Mouse (Mus musculus): ENCODE results near the gene Nr3c2. TPM values are rescaled to one million over a fixed set of nuclear protein-coding genes. Genes with fewer than 3 reads are reported as not detected.

Gene Nr3c2
- polyA plus RNA-seq, 1 experiment = 1.2 TPM

DNA sequence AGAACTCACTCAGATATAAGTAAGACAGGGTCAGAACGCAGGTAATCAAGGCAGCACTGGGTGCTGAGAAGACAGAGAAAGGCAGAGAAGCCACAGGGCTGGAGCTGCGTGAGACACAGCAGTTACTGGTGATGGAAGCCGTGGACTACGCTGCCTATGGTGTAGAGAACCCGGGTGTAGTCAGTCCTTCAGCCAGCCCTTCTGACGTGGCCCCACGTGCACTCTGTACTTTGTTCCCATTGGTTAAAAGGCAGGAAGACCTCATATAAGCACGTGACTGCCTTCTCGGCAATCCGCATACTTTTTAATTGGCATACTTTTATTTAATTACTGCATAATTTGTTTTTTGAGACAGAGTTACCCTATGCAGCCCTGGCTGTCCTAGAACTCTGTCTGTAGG lies 198.9 kb downstream of the Nr3c2 start:
- H3K4me1 ChIP-seq (ENCODE audit: control insufficient read depth, insufficient read depth, low read length) = no peaks in the 10 kb centered on the region
- no peak for TF ChIP-seq CTCF (IDR thresholded peaks at IDR 0.05; ENCODE audit: low read depth, low read length)
- TF ChIP-seq EP300 (IDR thresholded peaks at IDR 0.05; ENCODE audit: insufficient read depth, low read depth, low read length) = no peak
- no peak for TF ChIP-seq POLR2A (IDR thresholded peaks at IDR 0.05; ENCODE audit: insufficient read depth, low read length)
- no peak overlapping the region for H3K9ac ChIP-seq (ENCODE audit: low read depth, poor library complexity, severe bottlenecking)
- no peak overlapping the region for H3K27ac ChIP-seq (ENCODE audit: insufficient read depth, low read length)
- no peak overlapping the region for H3K4me3 ChIP-seq (ENCODE audit: low read depth, low read length)
- H3K36me3 ChIP-seq (ENCODE audit: control insufficient read depth, insufficient read depth, low read length, poor library complexity, severe bottlenecking) = no peaks in the 10 kb centered on the region
- no peaks in the 10 kb centered on the region; the same call in 1 of the 2 replicates for H3K9me3 ChIP-seq (replicated peaks; ENCODE audit: control insufficient read depth, insufficient read depth, low read length, poor library complexity, severe bottlenecking)
- no peaks in the 10 kb centered on the region for H3K27me3 ChIP-seq (ENCODE audit: control insufficient read depth, insufficient read depth, low read length, poor library complexity, severe bottlenecking)

- Histone ChIP-seq H3K27ac (ENCODE audit: insufficient read depth, low read length) (no peak overlapping the region), H3K9me3 (replicated peaks; ENCODE audit: control insufficient read depth, insufficient read depth, low read length, poor library complexity, severe bottlenecking) (no peaks in the 10 kb centered on the region; the same call in 1 of the 2 replicates), H3K4me1 (ENCODE audit: control insufficient read depth, insufficient read depth, low read length) (no peaks in the 10 kb centered on the region), H3K27me3 (ENCODE audit: control insufficient read depth, insufficient read depth, low read length, poor library complexity, severe bottlenecking) (no peaks in the 10 kb centered on the region), H3K9ac (ENCODE audit: low read depth, poor library complexity, severe bottlenecking) (no peak overlapping the region), H3K4me3 (ENCODE audit: low read depth, low read length) (no peak overlapping the region), H3K36me3 (ENCODE audit: control insufficient read depth, insufficient read depth, low read length, poor library complexity, severe bottlenecking) (no peaks in the 10 kb centered on the region)
- TF ChIP-seq EP300 (IDR thresholded peaks at IDR 0.05; ENCODE audit: insufficient read depth, low read depth, low read length) (no peak), CTCF (IDR thresholded peaks at IDR 0.05; ENCODE audit: low read depth, low read length) (no peak), POLR2A (IDR thresholded peaks at IDR 0.05; ENCODE audit: insufficient read depth, low read length) (no peak)
Observed at GRCm38 (mm10) chr8:77100370-77100769, 201.1 kb downstream of the Nr3c2 start.

DNA sequence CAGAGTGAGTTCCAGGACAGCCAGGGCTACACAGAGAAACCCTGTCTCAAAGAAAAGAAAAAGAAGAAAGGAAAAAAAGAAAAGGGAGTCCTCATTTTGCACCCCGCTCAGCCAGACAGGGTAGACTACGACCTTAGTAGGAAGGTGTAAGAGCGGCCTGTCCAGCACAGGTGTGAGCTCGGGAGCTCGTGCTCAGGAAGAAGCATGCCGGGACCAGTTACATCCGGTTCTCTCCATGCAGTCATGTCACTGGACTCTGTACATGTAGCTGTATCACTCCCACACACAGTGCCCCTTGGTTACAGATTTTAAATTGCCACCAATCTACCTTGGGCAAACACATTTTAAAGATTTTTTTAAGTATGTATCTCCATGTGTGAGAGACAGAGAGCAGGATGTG lies 203.6 kb downstream of the Nr3c2 start:
- no peak overlapping the region for H3K4me3 ChIP-seq (ENCODE audit: low read depth, low read length)
- H3K27ac ChIP-seq (ENCODE audit: insufficient read depth, low read length) = no peak overlapping the region
- H3K36me3 ChIP-seq (ENCODE audit: control insufficient read depth, insufficient read depth, low read length, poor library complexity, severe bottlenecking) = no peaks in the 10 kb centered on the region
- no peaks in the 10 kb centered on the region for H3K27me3 ChIP-seq (ENCODE audit: control insufficient read depth, insufficient read depth, low read length, poor library complexity, severe bottlenecking)
- TF ChIP-seq POLR2A (IDR thresholded peaks at IDR 0.05; ENCODE audit: insufficient read depth, low read length) = no peak
- TF ChIP-seq EP300 (IDR thresholded peaks at IDR 0.05; ENCODE audit: insufficient read depth, low read depth, low read length) = no peak
- no peak for TF ChIP-seq CTCF (IDR thresholded peaks at IDR 0.05; ENCODE audit: low read depth, low read length)
- H3K9me3 ChIP-seq (replicated peaks; ENCODE audit: control insufficient read depth, insufficient read depth, low read length, poor library complexity, severe bottlenecking) = no peaks in the 10 kb centered on the region; the same call in 1 of the 2 replicates
- H3K9ac ChIP-seq (ENCODE audit: low read depth, poor library complexity, severe bottlenecking) = no peak overlapping the region
- H3K4me1 ChIP-seq (ENCODE audit: control insufficient read depth, insufficient read depth, low read length) = no peaks in the 10 kb centered on the region

- no peak overlapping the region for H3K4me3 ChIP-seq (ENCODE audit: low read depth, low read length)
- no peak overlapping the region for H3K9ac ChIP-seq (ENCODE audit: low read depth, poor library complexity, severe bottlenecking)
- no peaks in the 10 kb centered on the region for H3K9me3 ChIP-seq (replicated peaks; ENCODE audit: control insufficient read depth, insufficient read depth, low read length, poor library complexity, severe bottlenecking)
- H3K4me1 ChIP-seq (ENCODE audit: control insufficient read depth, insufficient read depth, low read length) = no peaks in the 10 kb centered on the region
- no peak overlapping the region for H3K27ac ChIP-seq (ENCODE audit: insufficient read depth, low read length)
- no peaks in the 10 kb centered on the region for H3K27me3 ChIP-seq (ENCODE audit: control insufficient read depth, insufficient read depth, low read length, poor library complexity, severe bottlenecking)
- H3K36me3 ChIP-seq (ENCODE audit: control insufficient read depth, insufficient read depth, low read length, poor library complexity, severe bottlenecking) = no peaks in the 10 kb centered on the region
- TF ChIP-seq EP300 (IDR thresholded peaks at IDR 0.05; ENCODE audit: insufficient read depth, low read depth, low read length) = no peak
- TF ChIP-seq CTCF (IDR thresholded peaks at IDR 0.05; ENCODE audit: low read depth, low read length) = no peak
- no peak for TF ChIP-seq POLR2A (IDR thresholded peaks at IDR 0.05; ENCODE audit: insufficient read depth, low read length)
Observed at GRCm38 (mm10) chr8:77112719-77113118, 213.5 kb downstream of the Nr3c2 start.

DNA sequence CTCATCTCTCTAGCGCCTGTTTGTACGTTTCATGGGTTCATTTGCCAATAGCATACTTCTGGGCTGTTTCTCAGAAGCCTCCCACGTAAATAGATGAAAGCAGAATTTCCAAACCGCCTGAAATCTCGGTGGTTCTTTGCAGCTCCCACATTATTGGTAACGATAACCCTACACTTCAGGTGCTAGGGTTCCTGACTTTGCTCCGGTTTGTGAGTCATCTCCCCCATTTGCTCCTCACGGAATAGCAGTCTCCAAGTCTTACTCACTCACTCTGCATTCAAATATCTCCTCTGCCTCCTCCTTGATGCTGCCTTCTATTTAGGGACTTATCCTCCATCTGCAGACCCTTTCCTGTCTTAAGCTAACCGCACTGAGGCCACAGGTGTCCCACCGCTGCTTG lies 215.5 kb downstream of the Nr3c2 start:
- Histone ChIP-seq H3K27ac (ENCODE audit: insufficient read depth, low read length) (no peak overlapping the region), H3K4me3 (ENCODE audit: low read depth, low read length) (no peak overlapping the region), H3K27me3 (ENCODE audit: control insufficient read depth, insufficient read depth, low read length, poor library complexity, severe bottlenecking) (no peaks in the 10 kb centered on the region), H3K9me3 (replicated peaks; ENCODE audit: control insufficient read depth, insufficient read depth, low read length, poor library complexity, severe bottlenecking) (no peaks in the 10 kb centered on the region), H3K9ac (ENCODE audit: low read depth, poor library complexity, severe bottlenecking) (no peak overlapping the region), H3K36me3 (ENCODE audit: control insufficient read depth, insufficient read depth, low read length, poor library complexity, severe bottlenecking) (no peaks in the 10 kb centered on the region), H3K4me1 (ENCODE audit: control insufficient read depth, insufficient read depth, low read length) (no peaks in the 10 kb centered on the region)
- TF ChIP-seq POLR2A (IDR thresholded peaks at IDR 0.05; ENCODE audit: insufficient read depth, low read length) (no peak), EP300 (IDR thresholded peaks at IDR 0.05; ENCODE audit: insufficient read depth, low read depth, low read length) (no peak), CTCF (IDR thresholded peaks at IDR 0.05; ENCODE audit: low read depth, low read length) (no peak)

GRCm38 (mm10) chr8:77116419-77117079 lies 217.3 kb downstream of the Nr3c2 start:
- Histone ChIP-seq H3K36me3 (ENCODE audit: control insufficient read depth, insufficient read depth, low read length, poor library complexity, severe bottlenecking) (no peaks in the 10 kb centered on the region), H3K4me3 (ENCODE audit: low read depth, low read length) (no peak overlapping the region)
- no peak for TF ChIP-seq POLR2A (IDR thresholded peaks at IDR 0.05; ENCODE audit: insufficient read depth, low read length)
- no peak for TF ChIP-seq CTCF (IDR thresholded peaks at IDR 0.05; ENCODE audit: low read depth, low read length)
- no peak for TF ChIP-seq EP300 (IDR thresholded peaks at IDR 0.05; ENCODE audit: insufficient read depth, low read depth, low read length)

More at GRCm38 (mm10) chr8:77116419-77117079, 217.3 kb downstream of the Nr3c2 start:
- H3K27me3 ChIP-seq (ENCODE audit: control insufficient read depth, insufficient read depth, low read length, poor library complexity, severe bottlenecking) = no peaks in the 10 kb centered on the region
- no peaks in the 10 kb centered on the region for H3K9me3 ChIP-seq (replicated peaks; ENCODE audit: control insufficient read depth, insufficient read depth, low read length, poor library complexity, severe bottlenecking)
- H3K27ac ChIP-seq (ENCODE audit: insufficient read depth, low read length) = no peak overlapping the region
- no peaks in the 10 kb centered on the region for H3K4me1 ChIP-seq (ENCODE audit: control insufficient read depth, insufficient read depth, low read length)
- no peak overlapping the region for H3K9ac ChIP-seq (ENCODE audit: low read depth, poor library complexity, severe bottlenecking)
